Mouse (Mus musculus) olfactory bulb, adult 2 months (tissue): ENCODE results near the gene Nefh.

ENCODE experiments used
- CTCF ChIP-seq: fragments of 200-500 bp; IDR thresholded peaks from 2 replicates; pipeline ENCODE4 v1.5.1; 2012; ENCODE audit warnings: low read depth, mild to moderate bottlenecking, low read length, moderate library complexity; ENCODE audit not compliant: insufficient read depth
- POLR2A ChIP-seq: fragments of 200-500 bp; IDR thresholded peaks from 2 replicates; pipeline ENCODE4 v1.6.1; 2012; ENCODE audit warnings: mild to moderate bottlenecking, low read depth, low read length, moderate library complexity; ENCODE audit not compliant: insufficient read depth

DNA sequence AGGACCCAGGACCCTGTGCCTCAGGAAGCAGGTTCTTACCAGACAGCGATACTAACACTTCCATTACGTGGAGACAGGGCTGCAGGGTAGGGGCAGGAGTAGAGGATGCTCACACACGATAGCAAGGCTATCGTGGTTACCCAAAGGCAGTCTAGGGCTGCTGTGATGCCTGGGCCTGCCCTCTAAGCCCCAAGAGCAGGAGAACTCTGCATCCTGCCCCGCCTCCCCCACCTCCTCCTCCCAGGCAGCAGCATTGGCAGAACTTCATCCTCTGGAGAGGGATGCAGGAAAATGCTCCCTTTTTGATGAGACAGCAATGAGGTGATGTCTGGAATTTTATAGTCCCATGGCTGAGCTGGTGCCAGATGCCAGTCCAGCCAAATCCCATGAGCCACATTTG is 19.0 kb upstream of the Nefh start:
- TF ChIP-seq POLR2A (no peak), CTCF (no peak)
